Mouse (Mus musculus): ENCODE measurements around the gene Dctn5. TPM values are rescaled to one million over a fixed set of nuclear protein-coding genes. Genes with fewer than 3 reads are reported as not detected.
A peak's percentile ranks its signal among the peaks of the same experiment; 100 is the strongest.

Dctn5 gene
- polyA plus RNA-seq, 1 experiment from 2014 or later: 104 TPM

GRCm38 (mm10) chr7:122108206-122108605 is 24.6 kb upstream of the Dctn5 start:
- Histone ChIP-seq H3K9ac (ENCODE audit: low read depth, low read length) (no peak overlapping the region), H3K27me3 (replicated peaks; ENCODE audit: control insufficient read depth, insufficient read depth, low read length) (no peaks in the 10 kb centered on the region), H3K4me2 (ENCODE audit: low read depth, low read length) (no peak overlapping the region), H3K4me3 (ENCODE audit: low read depth, low read length) (no peak overlapping the region), H3K36me3 (ENCODE audit: control insufficient read depth, insufficient read depth, low read length) (peaks cover 36% of the 10 kb centered on the region), H3K9me3 (ENCODE audit: control insufficient read depth, low read length) (no peaks in the 10 kb centered on the region), H3K27ac (replicated peaks; ENCODE audit: low read depth, low read length) (no peak overlapping the region), H3K4me1 (ENCODE audit: control insufficient read depth, insufficient read depth, low read length) (no peaks in the 10 kb centered on the region)
- ATAC-seq (ENCODE audit: low read depth): no peak
- 93% methylated on average over 6 of the region's 6 CpGs for WGBS
- no peak for DNase-seq (ENCODE audit: low spot score)

DNA sequence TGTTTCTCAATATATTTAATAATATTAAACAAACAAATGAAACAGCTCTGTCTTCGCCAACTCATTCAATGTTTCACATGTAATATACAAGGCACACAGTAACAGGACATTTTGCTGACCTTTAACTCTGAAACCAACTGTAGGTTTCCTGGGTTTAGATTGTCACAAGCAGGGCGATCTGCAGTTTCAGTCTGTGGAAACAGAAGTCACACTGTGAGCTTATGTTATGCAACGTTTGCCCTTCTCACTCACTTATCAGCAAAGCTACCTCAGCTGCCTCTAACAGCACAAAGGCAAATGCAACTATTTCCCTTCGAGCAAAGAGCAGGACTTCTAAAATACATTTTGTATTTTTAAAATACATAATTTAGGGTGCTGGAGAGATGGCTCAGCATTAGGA is 9.3 kb upstream of the Dctn5 start:
- Histone ChIP-seq H3K9me3 (ENCODE audit: control insufficient read depth, low read length) (no peaks in the 10 kb centered on the region), H3K27me3 (replicated peaks; ENCODE audit: control insufficient read depth, insufficient read depth, low read length) (no peaks in the 10 kb centered on the region), H3K4me1 (ENCODE audit: control insufficient read depth, insufficient read depth, low read length) (no peaks in the 10 kb centered on the region), H3K9ac (ENCODE audit: low read depth, low read length) (no peak overlapping the region), H3K27ac (replicated peaks; ENCODE audit: low read depth, low read length) (no peak overlapping the region), H3K36me3 (ENCODE audit: control insufficient read depth, insufficient read depth, low read length) (peaks cover 49% of the 10 kb centered on the region), H3K4me3 (ENCODE audit: low read depth, low read length) (no peak overlapping the region), H3K4me2 (ENCODE audit: low read depth, low read length) (no peak overlapping the region)
- ATAC-seq (ENCODE audit: low read depth) (no peak), DNase-seq (ENCODE audit: low spot score) (no peak)
- WGBS: 84% methylated on average over 4 of the region's 4 CpGs

- DNase-seq (ENCODE audit: low spot score) (no peak), ATAC-seq (ENCODE audit: low read depth) (no peak)
- no peak overlapping the region for H3K4me3 ChIP-seq (ENCODE audit: low read depth, low read length)
- H3K27me3 ChIP-seq (replicated peaks; ENCODE audit: control insufficient read depth, insufficient read depth, low read length): no peaks in the 10 kb centered on the region
- H3K36me3 ChIP-seq (ENCODE audit: control insufficient read depth, insufficient read depth, low read length): peaks cover 46% of the 10 kb centered on the region
- no peak overlapping the region for H3K4me2 ChIP-seq (ENCODE audit: low read depth, low read length)
- H3K27ac ChIP-seq (replicated peaks; ENCODE audit: low read depth, low read length): no peak overlapping the region
- H3K4me1 ChIP-seq (ENCODE audit: control insufficient read depth, insufficient read depth, low read length): no peaks in the 10 kb centered on the region
- H3K9ac ChIP-seq (ENCODE audit: low read depth, low read length): no peak overlapping the region
- no peaks in the 10 kb centered on the region for H3K9me3 ChIP-seq (ENCODE audit: control insufficient read depth, low read length)
- 73% methylated on average over 8 of the region's 8 CpGs for WGBS
Observed at GRCm38 (mm10) chr7:122125636-122126035, 7.2 kb upstream of the Dctn5 start.

GRCm38 (mm10) chr7:122126946-122127345 is 5.9 kb upstream of the Dctn5 start:
- Histone ChIP-seq H3K27me3 (replicated peaks; ENCODE audit: control insufficient read depth, insufficient read depth, low read length) (no peaks in the 10 kb centered on the region), H3K4me2 (ENCODE audit: low read depth, low read length) (no peak overlapping the region), H3K4me3 (ENCODE audit: low read depth, low read length) (no peak overlapping the region), H3K36me3 (ENCODE audit: control insufficient read depth, insufficient read depth, low read length) (peaks cover 44% of the 10 kb centered on the region), H3K9ac (ENCODE audit: low read depth, low read length) (no peak overlapping the region), H3K9me3 (ENCODE audit: control insufficient read depth, low read length) (no peaks in the 10 kb centered on the region), H3K4me1 (ENCODE audit: control insufficient read depth, insufficient read depth, low read length) (no peaks in the 10 kb centered on the region), H3K27ac (replicated peaks; ENCODE audit: low read depth, low read length) (no peak overlapping the region)
- 94% methylated on average over 11 of the region's 11 CpGs for WGBS
- DNase-seq (ENCODE audit: low spot score) (no peak), ATAC-seq (ENCODE audit: low read depth) (no peak)

GRCm38 (mm10) chr7:122131834-122132233 is 1.0 kb upstream of the Dctn5 start:
- H3K27ac ChIP-seq (replicated peaks; ENCODE audit: low read depth, low read length): no peak overlapping the region
- H3K27me3 ChIP-seq (replicated peaks; ENCODE audit: control insufficient read depth, insufficient read depth, low read length): no peaks in the 10 kb centered on the region
- H3K36me3 ChIP-seq (ENCODE audit: control insufficient read depth, insufficient read depth, low read length): peaks cover 44% of the 10 kb centered on the region
- peaks cover 3% of the 10 kb centered on the region; the same call in 1 of the 2 replicates for H3K4me1 ChIP-seq (ENCODE audit: control insufficient read depth, insufficient read depth, low read length)
- no peaks in the 10 kb centered on the region for H3K9me3 ChIP-seq (ENCODE audit: control insufficient read depth, low read length)
- no peak for DNase-seq (ENCODE audit: low spot score)
- peak overlapping the region; percentile 77 for H3K4me2 ChIP-seq (ENCODE audit: low read depth, low read length)
- peak overlapping the region; percentile 86 for H3K4me3 ChIP-seq (ENCODE audit: low read depth, low read length)
- H3K9ac ChIP-seq (ENCODE audit: low read depth, low read length): peak overlapping the region; percentile 88
- ATAC-seq (ENCODE audit: low read depth): no peak

DNA sequence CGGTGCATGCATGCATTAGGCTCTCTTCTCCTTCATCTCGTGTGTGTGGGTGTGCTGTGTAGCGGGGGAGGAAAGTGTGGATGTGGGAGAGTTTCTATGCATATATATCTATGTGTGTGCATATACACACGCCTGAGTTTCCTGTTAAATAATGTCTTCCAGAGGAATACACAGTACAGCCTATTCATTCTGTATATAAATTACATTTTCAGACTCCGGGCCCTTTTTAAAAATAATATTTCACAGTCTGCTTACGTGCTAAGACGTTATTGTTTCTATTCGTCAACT is 441 bp downstream of the Dctn5 start:
- Histone ChIP-seq H3K27me3 (replicated peaks; ENCODE audit: control insufficient read depth, insufficient read depth, low read length) (no peaks in the 10 kb centered on the region), H3K9me3 (ENCODE audit: control insufficient read depth, low read length) (no peaks in the 10 kb centered on the region), H3K4me2 (ENCODE audit: low read depth, low read length) (peak overlapping the region; percentile 77), H3K9ac (ENCODE audit: low read depth, low read length) (peak overlapping the region; percentile 88), H3K4me3 (ENCODE audit: low read depth, low read length) (peak overlapping the region; percentile 86), H3K4me1 (ENCODE audit: control insufficient read depth, insufficient read depth, low read length) (peaks cover 3% of the 10 kb centered on the region; the same call in 1 of the 2 replicates), H3K27ac (replicated peaks; ENCODE audit: low read depth, low read length) (peak overlapping the region; percentile 70; the same call in 1 of the 2 replicates), H3K36me3 (ENCODE audit: control insufficient read depth, insufficient read depth, low read length) (peaks cover 41% of the 10 kb centered on the region)
- ATAC-seq (ENCODE audit: low read depth): no peak
- DNase-seq (ENCODE audit: low spot score): no peak
- 16% methylated on average over 8 of the region's 8 CpGs for WGBS

- 79% methylated on average over 10 of the region's 10 CpGs for WGBS
- Histone ChIP-seq H3K27ac (replicated peaks; ENCODE audit: low read depth, low read length) (no peak overlapping the region), H3K36me3 (ENCODE audit: control insufficient read depth, insufficient read depth, low read length) (peaks cover 55% of the 10 kb centered on the region), H3K9ac (ENCODE audit: low read depth, low read length) (no peak overlapping the region), H3K27me3 (replicated peaks; ENCODE audit: control insufficient read depth, insufficient read depth, low read length) (no peaks in the 10 kb centered on the region), H3K4me2 (ENCODE audit: low read depth, low read length) (no peak overlapping the region), H3K4me3 (ENCODE audit: low read depth, low read length) (no peak overlapping the region), H3K4me1 (ENCODE audit: control insufficient read depth, insufficient read depth, low read length) (peaks cover 3% of the 10 kb centered on the region; the same call in 1 of the 2 replicates), H3K9me3 (ENCODE audit: control insufficient read depth, low read length) (no peaks in the 10 kb centered on the region)
- no peak for ATAC-seq (ENCODE audit: low read depth)
- no peak for DNase-seq (ENCODE audit: low spot score)
Observed at GRCm38 (mm10) chr7:122135070-122135469, 2.2 kb downstream of the Dctn5 start.

DNA sequence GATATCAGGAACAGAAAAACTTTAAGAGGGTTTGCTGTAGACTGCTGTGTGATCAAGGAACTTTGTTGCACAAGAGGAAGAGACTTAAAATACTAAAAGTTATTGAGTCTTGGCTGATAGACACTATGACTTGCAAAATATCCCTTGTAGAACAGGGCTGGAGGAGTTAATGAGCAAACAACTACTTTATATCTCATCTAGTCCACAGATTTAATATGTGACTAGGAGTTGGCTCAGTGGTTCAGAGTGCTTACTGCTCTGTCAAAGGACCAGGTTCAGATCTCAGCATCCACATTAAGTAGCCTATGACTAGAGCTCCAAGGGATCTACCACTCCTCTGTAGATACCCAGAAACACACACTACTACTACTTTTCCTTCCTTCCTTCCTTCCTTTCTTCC is 4.2 kb downstream of the Dctn5 start:
- no peak overlapping the region for H3K4me2 ChIP-seq (ENCODE audit: low read depth, low read length)
- no peak overlapping the region for H3K27ac ChIP-seq (replicated peaks; ENCODE audit: low read depth, low read length)
- no peak overlapping the region for H3K9ac ChIP-seq (ENCODE audit: low read depth, low read length)
- no peak overlapping the region for H3K4me3 ChIP-seq (ENCODE audit: low read depth, low read length)
- peaks cover 74% of the 10 kb centered on the region for H3K36me3 ChIP-seq (ENCODE audit: control insufficient read depth, insufficient read depth, low read length)
- H3K9me3 ChIP-seq (ENCODE audit: control insufficient read depth, low read length): no peaks in the 10 kb centered on the region
- H3K4me1 ChIP-seq (ENCODE audit: control insufficient read depth, insufficient read depth, low read length): peaks cover 3% of the 10 kb centered on the region; the same call in 1 of the 2 replicates
- DNase-seq (ENCODE audit: low spot score) (no peak), ATAC-seq (ENCODE audit: low read depth) (no peak)
- no peaks in the 10 kb centered on the region for H3K27me3 ChIP-seq (replicated peaks; ENCODE audit: control insufficient read depth, insufficient read depth, low read length)

DNA sequence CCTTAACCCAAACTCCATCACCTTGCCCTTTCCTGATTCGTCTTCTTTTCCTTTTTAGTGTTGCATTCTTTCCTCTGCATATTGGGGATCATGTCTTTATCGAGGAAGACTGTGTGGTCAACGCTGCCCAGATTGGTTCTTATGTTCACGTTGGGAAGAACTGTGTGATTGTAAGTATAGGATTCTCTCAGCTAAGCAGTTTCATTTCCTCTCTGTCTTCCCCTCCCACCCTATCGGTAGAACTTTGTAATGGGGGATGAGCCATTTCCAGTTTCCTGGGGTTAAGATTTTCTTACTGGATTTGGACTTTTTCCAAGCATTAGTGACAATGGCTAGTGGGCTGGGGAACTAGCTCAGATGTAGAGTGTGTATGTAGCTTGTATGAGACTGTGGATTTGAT is 5.3 kb downstream of the Dctn5 start:
- Histone ChIP-seq H3K4me1 (ENCODE audit: control insufficient read depth, insufficient read depth, low read length) (peaks cover 3% of the 10 kb centered on the region; the same call in 1 of the 2 replicates), H3K36me3 (ENCODE audit: control insufficient read depth, insufficient read depth, low read length) (peaks cover 84% of the 10 kb centered on the region), H3K27ac (replicated peaks; ENCODE audit: low read depth, low read length) (no peak overlapping the region), H3K4me3 (ENCODE audit: low read depth, low read length) (no peak overlapping the region), H3K9me3 (ENCODE audit: control insufficient read depth, low read length) (no peaks in the 10 kb centered on the region), H3K4me2 (ENCODE audit: low read depth, low read length) (no peak overlapping the region), H3K27me3 (replicated peaks; ENCODE audit: control insufficient read depth, insufficient read depth, low read length) (no peaks in the 10 kb centered on the region), H3K9ac (ENCODE audit: low read depth, low read length) (no peak overlapping the region)
- ATAC-seq (ENCODE audit: low read depth) (no peak), DNase-seq (ENCODE audit: low spot score) (no peak)
- 96% methylated on average over 5 of the region's 5 CpGs for WGBS

All from embryonic facial prominence, embryonic 14.5 days (tissue).